Mouse (Mus musculus): ENCODE measurements around the gene Cmc1. TPM values are rescaled to one million over a fixed set of nuclear protein-coding genes. Genes with fewer than 3 reads are reported as not detected.

Gene Cmc1
- polyA plus RNA-seq, 1 experiment from 2014 or later, result 35.4 TPM

DNA sequence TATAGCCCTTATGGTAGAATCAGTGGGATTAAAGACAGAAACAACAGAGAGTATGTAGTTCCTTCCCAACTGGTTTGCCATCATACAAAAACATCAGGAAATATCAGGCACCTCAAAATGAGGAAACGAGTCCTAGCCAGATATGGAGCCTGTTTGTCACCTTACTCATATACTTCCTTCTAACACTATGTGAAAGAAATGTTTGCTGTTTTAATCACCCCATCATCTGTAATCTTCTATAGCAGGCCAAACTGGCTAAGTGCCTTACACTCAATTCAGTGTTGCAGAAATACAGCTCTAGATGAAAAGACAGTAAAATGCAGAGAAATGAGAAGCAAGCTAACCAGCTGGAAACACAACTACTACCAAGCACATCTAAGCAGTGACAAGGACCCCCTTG lies 119.7 kb downstream of the Cmc1 start:
- Histone ChIP-seq H3K4me1 (ENCODE audit: control insufficient read depth, insufficient read depth, low read depth, low read length) (no peaks in the 10 kb centered on the region), H3K9ac (ENCODE audit: low read depth, low read length) (no peak overlapping the region), H3K4me2 (ENCODE audit: low read length) (no peak overlapping the region), H3K27ac (ENCODE audit: low read depth, low read length) (no peak overlapping the region), H3K36me3 (ENCODE audit: control insufficient read depth, insufficient read depth, low read length) (no peaks in the 10 kb centered on the region), H3K27me3 (replicated peaks; ENCODE audit: control insufficient read depth, insufficient read depth, low read length) (no peaks in the 10 kb centered on the region), H3K4me3 (ENCODE audit: low read length) (no peak overlapping the region), H3K9me3 (ENCODE audit: control insufficient read depth, low read length) (no peaks in the 10 kb centered on the region)
- no peak for ATAC-seq
- 92% methylated on average over 1 of the region's 1 CpGs for WGBS

DNA sequence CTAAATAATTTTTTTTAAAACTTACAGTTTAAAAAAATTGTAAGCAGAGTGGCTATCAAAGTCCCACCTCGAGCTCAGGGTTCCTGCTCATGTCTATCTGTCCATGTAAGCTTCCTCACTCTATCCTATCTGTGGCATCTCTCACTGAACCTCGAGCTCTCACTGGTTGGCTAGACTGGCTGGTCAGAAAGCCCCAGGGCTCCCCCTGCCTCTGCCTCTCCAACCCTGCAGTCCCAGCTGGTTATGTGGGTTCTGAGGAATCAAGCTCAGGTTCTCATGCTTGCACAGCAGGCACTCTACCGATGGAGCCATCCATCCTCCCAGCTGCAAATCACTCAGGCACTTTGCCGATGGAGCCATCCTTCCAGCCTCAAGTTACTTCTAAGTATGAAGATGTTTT lies 120.5 kb downstream of the Cmc1 start:
- Histone ChIP-seq H3K4me1 (ENCODE audit: control insufficient read depth, insufficient read depth, low read depth, low read length) (no peaks in the 10 kb centered on the region), H3K4me3 (ENCODE audit: low read length) (no peak overlapping the region), H3K4me2 (ENCODE audit: low read length) (no peak overlapping the region), H3K9ac (ENCODE audit: low read depth, low read length) (no peak overlapping the region), H3K27ac (ENCODE audit: low read depth, low read length) (no peak overlapping the region), H3K9me3 (ENCODE audit: control insufficient read depth, low read length) (no peaks in the 10 kb centered on the region), H3K36me3 (ENCODE audit: control insufficient read depth, insufficient read depth, low read length) (no peaks in the 10 kb centered on the region), H3K27me3 (replicated peaks; ENCODE audit: control insufficient read depth, insufficient read depth, low read length) (no peaks in the 10 kb centered on the region)
- 57% methylated on average over 4 of the region's 4 CpGs for WGBS
- ATAC-seq, result no peak

DNA sequence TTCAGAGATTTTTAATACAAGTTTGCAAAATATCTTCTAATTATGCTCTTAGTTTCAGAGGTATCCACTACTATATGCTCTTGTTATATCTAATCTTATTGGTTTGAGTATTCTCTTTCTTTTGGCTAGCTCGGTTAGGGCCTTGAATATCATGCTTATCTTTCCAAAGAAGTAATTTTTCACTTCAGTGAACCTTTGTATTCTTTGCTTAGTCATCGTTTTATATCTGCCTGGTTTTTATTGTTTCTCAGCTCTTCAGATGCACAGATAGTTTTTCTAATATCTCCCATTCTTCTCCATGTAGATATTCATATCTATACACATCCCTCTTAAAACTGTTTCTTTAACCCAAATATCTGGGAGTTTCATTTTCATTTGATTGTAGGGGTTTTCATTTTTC lies 125.0 kb downstream of the Cmc1 start:
- Histone ChIP-seq H3K9ac (ENCODE audit: low read depth, low read length) (no peak overlapping the region), H3K36me3 (ENCODE audit: control insufficient read depth, insufficient read depth, low read length) (no peaks in the 10 kb centered on the region), H3K4me1 (ENCODE audit: control insufficient read depth, insufficient read depth, low read depth, low read length) (no peaks in the 10 kb centered on the region), H3K27ac (ENCODE audit: low read depth, low read length) (no peak overlapping the region), H3K4me2 (ENCODE audit: low read length) (no peak overlapping the region), H3K4me3 (ENCODE audit: low read length) (no peak overlapping the region), H3K27me3 (replicated peaks; ENCODE audit: control insufficient read depth, insufficient read depth, low read length) (no peaks in the 10 kb centered on the region), H3K9me3 (ENCODE audit: control insufficient read depth, low read length) (0 out of 2 replicates have a peak, but pooled peaks cover 2% of the 10 kb centered on the region)
- 64% methylated on average over 2 of the region's 2 CpGs for WGBS
- ATAC-seq, result no peak

Other genes with a start within 250 kb of the Cmc1 start
- gene Azi2, start 109.7 kb downstream of the Cmc1 start, polyA plus RNA-seq (2015; fragmentation: Nextera tagmentation; extraction: Ambion mirVana), result 78.8 and 79.8 TPM in 2 replicates